In the genomic region with DNA sequence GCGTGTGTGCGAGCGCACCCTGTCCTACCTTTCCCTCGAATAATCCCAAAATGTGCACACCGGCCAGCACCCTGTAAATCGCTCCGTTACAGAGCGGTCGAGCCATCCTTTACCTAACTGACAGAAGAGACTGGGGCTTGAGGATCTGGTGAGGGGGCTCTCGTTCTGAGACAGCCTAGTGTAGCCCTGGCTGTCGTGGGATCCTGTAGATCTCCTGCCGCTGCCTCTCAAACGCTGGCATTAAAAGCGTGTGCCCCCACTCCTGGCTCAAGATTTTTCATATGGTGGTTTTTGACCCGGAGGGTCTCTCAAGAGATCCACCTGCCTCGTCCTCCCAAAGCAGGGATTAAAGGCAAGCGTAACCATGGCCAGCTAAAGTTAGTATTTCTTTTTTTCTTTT, we compare ENCODE assay signal across 8 mouse cellular contexts. TPM values are rescaled to one million over a fixed set of nuclear protein-coding genes. Genes with fewer than 3 reads are reported as not detected.
DNase-seq lines count a peak whose midpoint lies in the region; ATAC-seq and TF ChIP-seq lines count a peak whose summit lies in the region.
"Not testable (repeated sequence)": the region's sequence is repeated elsewhere in the genome, so short reads cannot be mapped to it uniquely, and the experiment has no call there.

A gene (minus strand): TSS at position 101 of the 400 bp plus-strand sequence.

- H3K4me2 ChIP-seq in forebrain, embryonic 11.5 days (ENCODE audit: low read depth, low read length, severe bottlenecking), result peak within 1 kb of the TSS; percentile 55
- peak within 1 kb of the TSS; percentile 57 for H3K4me2 ChIP-seq in hindbrain, embryonic 15.5 days
- H3K4me2 ChIP-seq in liver, embryonic 14.5 days (ENCODE audit: low read depth), result peak within 1 kb of the TSS; percentile 69
- peak within 1 kb of the TSS; percentile 48 for H3K4me2 ChIP-seq in midbrain, embryonic 16.5 days (ENCODE audit: low read length)

- TF ChIP-seq CTCF in liver, embryonic 14.5 days (IDR thresholded peaks at IDR 0.05; ENCODE audit: low read depth); thymus, adult 2 months (IDR thresholded peaks at IDR 0.05; ENCODE audit: borderline replicate concordance, control insufficient read depth, extremely low read depth, insufficient read depth, low read length, poor library complexity): not testable (repeated sequence)

- WGBS in forebrain, embryonic 11.5 days, result 8% methylated on average over 15 of the region's 17 CpGs
- WGBS in hindbrain, embryonic 15.5 days, result 6% methylated on average over 17 of the region's 17 CpGs
- 3% methylated on average over 17 of the region's 17 CpGs for WGBS in liver, embryonic 14.5 days (ENCODE audit: insufficient replicate concordance)
- 6% methylated on average over 16 of the region's 17 CpGs for WGBS in midbrain, embryonic 16.5 days
- WGBS in thymus, adult 2 months, result 7% methylated on average over 17 of the region's 17 CpGs

- not testable (repeated sequence) for H3K4me1 ChIP-seq in forebrain, embryonic 11.5 days (replicated peaks; ENCODE audit: control insufficient read depth, insufficient read depth, low read length); thymus, adult 2 months (replicated peaks; ENCODE audit: control insufficient read depth, insufficient read depth, low read length)
- peaks cover 14% of the 10 kb centered on the region for H3K4me1 ChIP-seq in hindbrain, embryonic 15.5 days (replicated peaks)
- H3K4me1 ChIP-seq in liver, embryonic 14.5 days (replicated peaks; ENCODE audit: control insufficient read depth in 2 of 2, insufficient read depth in 2 of 2, low read length in 1 of 2), result peaks cover 6 to 11% of the 10 kb centered on the region in 2 experiments; a peak in 3 of 4 replicates
- H3K4me1 ChIP-seq in midbrain, embryonic 16.5 days (ENCODE audit: control insufficient read depth, insufficient read depth, low read length), result peaks cover 10% of the 10 kb centered on the region

- peak within 1 kb of the TSS; percentile 100 for H3K4me3 ChIP-seq in forebrain, embryonic 11.5 days (ENCODE audit: low read depth, low read length)
- peak within 1 kb of the TSS; percentile 94 for H3K4me3 ChIP-seq in hindbrain, embryonic 15.5 days
- peak within 1 kb of the TSS; percentile 88 to 98 for H3K4me3 ChIP-seq in liver, embryonic 14.5 days (ENCODE audit: insufficient read depth in 1 of 2, low read depth in 2 of 2, low read length in 2 of 2)
- peak within 1 kb of the TSS; percentile 86 for H3K4me3 ChIP-seq in midbrain, embryonic 16.5 days (ENCODE audit: low read depth, low read length)
- peak within 1 kb of the TSS; percentile 74 for H3K4me3 ChIP-seq in thymus, adult 2 months (ENCODE audit: control insufficient read depth, insufficient read depth, low read length)

- not testable (repeated sequence) for TF ChIP-seq EP300 in liver, embryonic 14.5 days (IDR thresholded peaks at IDR 0.05; ENCODE audit: low read depth)

- not testable (repeated sequence) for H3K9me3 ChIP-seq in forebrain, embryonic 11.5 days (ENCODE audit: control insufficient read depth, low read length); hindbrain, embryonic 15.5 days; liver, embryonic 14.5 days (ENCODE audit: control insufficient read depth, low read length); midbrain, embryonic 16.5 days (replicated peaks; ENCODE audit: control insufficient read depth, low read length, poor library complexity, severe bottlenecking)

- H3K27me3 ChIP-seq in forebrain, embryonic 11.5 days (ENCODE audit: control insufficient read depth, insufficient read depth, low read length); hindbrain, embryonic 15.5 days; liver, embryonic 14.5 days (ENCODE audit: control insufficient read depth, insufficient read depth, low read length); midbrain, embryonic 16.5 days (ENCODE audit: control insufficient read depth, insufficient read depth, low read depth, low read length); thymus, adult 2 months (ENCODE audit: control insufficient read depth, insufficient read depth, low read length): not testable (repeated sequence)

- H3K27ac ChIP-seq in forebrain, embryonic 11.5 days (ENCODE audit: low read depth, low read length), result peak within 1 kb of the TSS; percentile 98
- peak within 1 kb of the TSS; percentile 100 for H3K27ac ChIP-seq in hindbrain, embryonic 15.5 days (replicated peaks)
- H3K27ac ChIP-seq in liver, embryonic 14.5 days, result peak within 1 kb of the TSS; percentile 91
- peak within 1 kb of the TSS; percentile 100 for H3K27ac ChIP-seq in midbrain, embryonic 16.5 days (ENCODE audit: low read length)
- H3K27ac ChIP-seq in thymus, adult 2 months (ENCODE audit: control insufficient read depth, insufficient read depth, low read length), result peak within 1 kb of the TSS; percentile 88

- not testable (repeated sequence) for ATAC-seq in forebrain, embryonic 11.5 days (replicated peaks; ENCODE audit: low FRiP score); hindbrain, embryonic 15.5 days (ENCODE audit: low FRiP score, low read depth); liver, embryonic 14.5 days (ENCODE audit: insufficient read depth); midbrain, embryonic 16.5 days

- not testable (repeated sequence) for DNase-seq in adrenal gland, postnatal 36 days; forebrain, embryonic 11.5 days (ENCODE audit: low spot score); heart, adult 8-10 months (ENCODE audit: low spot score); layer of hippocampus, postnatal 25 days (ENCODE audit: extremely low spot score in 1 of 2, low spot score in 1 of 2); liver, embryonic 14.5 days (ENCODE audit: low read depth in 3 of 3, low spot score in 3 of 3); thymus, adult 2 months

- not testable (repeated sequence) for TF ChIP-seq POLR2A in thymus, adult 2 months (IDR thresholded peaks at IDR 0.05; ENCODE audit: control insufficient read depth, extremely low read depth, insufficient read depth, low read length, poor library complexity)

- peak within 1 kb of the TSS; percentile 100 for H3K9ac ChIP-seq in forebrain, embryonic 11.5 days (ENCODE audit: low read length)
- peak within 1 kb of the TSS; percentile 100 for H3K9ac ChIP-seq in hindbrain, embryonic 15.5 days
- peak within 1 kb of the TSS; percentile 100 for H3K9ac ChIP-seq in liver, embryonic 14.5 days (replicated peaks)
- H3K9ac ChIP-seq in midbrain, embryonic 16.5 days (ENCODE audit: low read depth, low read length), result peak within 1 kb of the TSS; percentile 99

- not testable (repeated sequence) for H3K36me3 ChIP-seq in forebrain, embryonic 11.5 days (ENCODE audit: control insufficient read depth, insufficient read depth, low read length); hindbrain, embryonic 15.5 days; midbrain, embryonic 16.5 days (ENCODE audit: control insufficient read depth, insufficient read depth, low read length); thymus, adult 2 months (ENCODE audit: control insufficient read depth, insufficient read depth, low read length)
- H3K36me3 ChIP-seq in liver, embryonic 14.5 days (replicated peaks; ENCODE audit: control insufficient read depth, insufficient read depth, low read depth), result peaks cover 17% of the 10 kb centered on the region

RNA-seq across cellular contexts. Expression of the gene that starts here (rescaled TPM):
- 100 to 1,000 TPM; 878 to 908 TPM for total RNA-seq in adrenal gland, postnatal 36 days (2021)
- 2,577 and 2,646 TPM in 2 replicates for polyA plus RNA-seq in forebrain, embryonic 11.5 days (2014; fragmentation: Nextera tagmentation; extraction: Ambion mirVana)
- total RNA-seq in heart, adult 8-10 months (2022), result 100 to 1,000 TPM; 405 to 444 (median 422) TPM
- polyA plus RNA-seq in hindbrain, embryonic 15.5 days (2015; fragmentation: Nextera tagmentation; extraction: Ambion mirVana), result 1,232 and 1,269 TPM in 2 replicates
- 100 to 1,000 TPM; 656 to 660 TPM for total RNA-seq in layer of hippocampus, postnatal 25 days (2021)
- 192 and 260 TPM in 2 replicates for polyA plus RNA-seq in liver, embryonic 14.5 days (2012; rRNA removed)
- 584 and 624 TPM in 2 replicates for polyA plus RNA-seq in liver, embryonic 14.5 days (2014; fragmentation: Nextera tagmentation; extraction: Ambion mirVana)
- 1,323 and 1,478 TPM in 2 replicates for polyA plus RNA-seq in midbrain, embryonic 16.5 days (2015; fragmentation: Nextera tagmentation; extraction: Ambion mirVana)
- polyA plus RNA-seq in thymus, adult 2 months (2012; rRNA removed), result 379 and 419 TPM in 2 replicates
